ENCODE assay signal across 16 mouse cellular contexts in the genomic region with DNA sequence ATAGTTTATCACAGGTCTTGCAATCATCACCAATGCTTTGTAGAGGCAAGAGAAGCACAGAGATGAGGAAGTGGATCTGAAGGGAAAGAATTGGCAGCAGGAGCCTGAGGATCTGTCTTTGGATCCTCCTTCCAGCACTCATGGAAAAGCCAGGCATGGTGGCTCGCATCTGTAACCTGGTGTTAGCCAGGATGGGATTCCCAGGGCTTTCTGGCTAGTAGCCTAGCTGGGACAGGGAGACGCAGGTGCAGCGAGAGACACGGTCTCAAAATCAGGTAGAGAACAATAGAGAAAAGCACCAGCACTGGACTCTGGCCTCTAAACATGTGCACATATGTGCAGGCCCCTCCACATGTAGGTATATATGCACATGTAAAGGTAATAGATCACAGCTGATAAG.
"Had no signal": no experiment of that assay in that cellular context is flagged by ENCODE, and none has a peak within 500 bp of the region (broad histone marks: within the 10 kb centered on the region; RNA-seq: fewer than 3 reads in every experiment).

No protein-coding gene starts in this region.

- DNase-seq: kidney, adult 18-20 months; kidney, postnatal 10 days; kidney, postnatal 4 days; lung, embryonic 14.5 days; lung, postnatal 10 days; lung, postnatal 4 days; right cerebral cortex, postnatal 4 days; spleen, adult 18-20 months; thymus, postnatal 36 days had no signal

- H3K4me3 ChIP-seq: layer of hippocampus, adult 2 months; limb, embryonic 15.5 days; liver, embryonic 12.5 days; megakaryocyte, embryonic 14.5 days; midbrain, embryonic 13.5 days; neural tube, embryonic 12.5 days; stomach, embryonic 15.5 days had no signal

- H3K9me3 ChIP-seq: limb, embryonic 15.5 days; liver, embryonic 12.5 days; megakaryocyte, embryonic 14.5 days; midbrain, embryonic 13.5 days; neural tube, embryonic 12.5 days; stomach, embryonic 15.5 days had no signal

- H3K4me2 ChIP-seq: limb, embryonic 15.5 days; liver, embryonic 12.5 days; lung, embryonic 14.5 days; midbrain, embryonic 13.5 days; neural tube, embryonic 12.5 days; stomach, embryonic 15.5 days had no signal

- ATAC-seq: liver, embryonic 12.5 days; midbrain, embryonic 13.5 days had no signal

- H3K4me1 ChIP-seq: limb, embryonic 15.5 days; liver, embryonic 12.5 days; megakaryocyte, embryonic 14.5 days; stomach, embryonic 15.5 days had no signal

- H3K27me3 ChIP-seq: limb, embryonic 15.5 days; liver, embryonic 12.5 days; megakaryocyte, embryonic 14.5 days; midbrain, embryonic 13.5 days; stomach, embryonic 15.5 days had no signal

- H3K9ac ChIP-seq: limb, embryonic 15.5 days; liver, embryonic 12.5 days; lung, embryonic 14.5 days; midbrain, embryonic 13.5 days; neural tube, embryonic 12.5 days; stomach, embryonic 15.5 days had no signal

- H3K27ac ChIP-seq: layer of hippocampus, adult 2 months; limb, embryonic 15.5 days; liver, embryonic 12.5 days; midbrain, embryonic 13.5 days; neural tube, embryonic 12.5 days; stomach, embryonic 15.5 days had no signal

- H3K36me3 ChIP-seq: limb, embryonic 15.5 days; liver, embryonic 12.5 days; midbrain, embryonic 13.5 days; neural tube, embryonic 12.5 days; stomach, embryonic 15.5 days had no signal
